Mouse (Mus musculus): ENCODE data around the gene Nmrk1. TPM values are rescaled to one million over a fixed set of nuclear protein-coding genes. Genes with fewer than 3 reads are reported as not detected.
"Not testable (repeated sequence)": the region's sequence is repeated elsewhere in the genome, so short reads cannot be mapped to it uniquely, and the experiment has no call there.

The Nmrk1 gene
- 1 to 10 TPM; 3.0 to 4.8 (median 3.6) TPM for total RNA-seq (2022)

DNA sequence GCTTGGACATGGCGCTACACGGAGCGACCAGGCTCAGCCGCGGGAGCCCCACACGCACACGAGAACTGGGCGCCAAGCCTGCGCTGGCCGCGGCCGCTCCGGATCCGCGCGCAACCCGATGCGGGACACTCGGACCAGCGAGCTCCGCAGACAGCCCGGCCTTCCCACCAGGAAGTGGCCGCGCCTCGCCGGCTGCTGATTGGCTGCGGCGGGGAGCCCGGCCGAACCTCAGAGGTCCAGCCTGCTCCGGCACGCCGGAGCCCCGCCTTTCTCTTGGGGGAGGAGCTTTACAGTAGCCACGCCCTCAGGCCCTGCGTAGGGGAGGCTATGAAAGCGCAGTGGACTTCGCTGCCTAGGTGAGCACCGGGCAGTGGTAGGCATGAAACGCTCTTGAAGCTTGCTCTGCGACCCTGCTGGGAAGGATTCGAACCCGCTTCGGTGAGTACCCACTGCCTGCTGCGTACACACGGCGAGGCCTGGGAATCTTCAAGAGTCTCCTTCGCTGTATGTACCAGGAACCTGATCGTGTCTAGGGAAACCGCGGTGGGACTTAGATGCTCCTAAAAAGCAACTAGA is at the start of gene Nmrk1, which contains the start of gene Ostf1:
Nmrk1 (plus strand) TSS at position 307 of the 576 bp plus-strand sequence.
Ostf1 (minus strand) TSS at position 180 of the 576 bp plus-strand sequence.
- DNase-seq (ENCODE audit: low spot score in 2 of 2), result peak; percentile 92 to 96

DNA sequence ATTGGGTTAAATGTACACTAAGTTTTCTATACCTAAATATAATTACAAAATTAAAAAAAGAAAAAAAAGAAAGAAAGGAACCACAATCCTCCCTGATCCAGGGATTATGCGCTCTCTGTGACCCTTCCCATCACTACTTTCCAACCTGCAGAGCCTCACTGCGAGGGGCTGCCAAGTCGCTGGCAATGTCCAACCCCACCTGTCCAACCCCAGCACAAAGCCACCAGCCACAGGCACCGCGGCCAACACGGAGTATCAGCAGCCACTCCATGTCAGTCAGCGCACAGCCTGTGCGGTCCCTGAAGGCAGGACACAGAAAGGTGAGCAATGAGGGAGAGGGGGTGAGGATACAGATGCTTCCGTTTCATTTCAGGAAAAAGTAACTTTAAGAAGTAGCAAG is 49.5 kb upstream of the Nmrk1 start:
- DNase-seq (ENCODE audit: low spot score in 2 of 2), result no peak

DNA sequence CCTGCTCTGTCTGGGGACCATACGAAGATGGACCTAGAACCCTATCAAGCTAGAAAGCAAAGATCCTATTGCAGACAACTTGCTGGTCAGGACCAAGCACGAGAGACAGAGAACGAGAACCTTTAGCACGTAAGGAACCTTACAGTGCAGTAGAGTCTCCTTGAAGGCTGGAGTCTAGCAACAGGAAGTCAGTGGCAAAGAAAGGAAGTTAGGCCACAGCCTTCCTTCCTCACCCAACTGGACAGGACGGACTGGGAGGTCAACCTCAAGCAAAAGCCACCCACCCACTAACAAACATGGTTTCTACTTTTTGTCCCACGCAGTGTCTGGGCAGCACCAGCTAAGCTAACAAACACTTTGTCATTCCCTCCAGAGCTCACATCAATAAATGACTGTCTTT is 48.9 kb upstream of the Nmrk1 start:
- no peak for DNase-seq (ENCODE audit: low spot score in 2 of 2)

DNA sequence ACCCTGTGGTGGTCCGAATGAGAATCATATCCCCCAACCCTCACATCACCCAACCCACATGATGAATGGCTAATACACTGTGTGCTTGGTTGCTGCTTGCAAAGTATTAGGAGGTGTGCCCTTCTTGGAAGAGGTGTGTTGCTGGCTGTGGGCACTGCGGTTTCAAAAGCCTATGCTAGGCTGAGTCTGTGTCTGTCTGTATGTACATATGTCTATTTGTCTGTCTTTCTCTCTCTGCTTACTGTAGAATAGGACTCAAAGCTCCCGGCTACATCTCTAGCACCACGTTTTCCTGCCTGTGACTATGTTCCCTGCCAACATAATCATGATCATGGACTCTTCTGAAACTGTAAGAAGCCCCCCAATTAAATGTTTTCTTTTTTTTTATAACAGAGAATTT is 48.0 kb upstream of the Nmrk1 start:
- no peak for DNase-seq (ENCODE audit: low spot score in 2 of 2)

DNA sequence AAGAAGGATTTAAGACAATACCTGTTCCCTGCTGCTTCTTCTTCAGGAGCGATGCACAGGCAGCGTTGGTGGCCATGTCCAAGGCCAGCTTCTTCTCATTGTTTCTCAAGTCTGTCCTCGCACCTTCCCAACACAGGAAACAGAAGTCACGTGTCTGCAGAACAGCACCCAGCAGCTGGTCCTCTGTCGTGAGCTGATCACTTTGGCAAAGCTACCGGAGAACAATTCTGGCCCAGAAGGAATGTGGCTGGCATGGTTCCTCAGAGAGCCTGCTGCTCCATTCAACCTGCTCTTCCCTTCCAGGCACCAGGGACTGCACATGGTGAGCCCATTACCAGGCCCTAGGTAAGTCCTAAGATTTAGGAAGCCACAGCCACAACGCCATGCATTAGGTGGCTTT is 47.1 kb upstream of the Nmrk1 start:
- DNase-seq (ENCODE audit: low spot score in 2 of 2), result no peak

DNA sequence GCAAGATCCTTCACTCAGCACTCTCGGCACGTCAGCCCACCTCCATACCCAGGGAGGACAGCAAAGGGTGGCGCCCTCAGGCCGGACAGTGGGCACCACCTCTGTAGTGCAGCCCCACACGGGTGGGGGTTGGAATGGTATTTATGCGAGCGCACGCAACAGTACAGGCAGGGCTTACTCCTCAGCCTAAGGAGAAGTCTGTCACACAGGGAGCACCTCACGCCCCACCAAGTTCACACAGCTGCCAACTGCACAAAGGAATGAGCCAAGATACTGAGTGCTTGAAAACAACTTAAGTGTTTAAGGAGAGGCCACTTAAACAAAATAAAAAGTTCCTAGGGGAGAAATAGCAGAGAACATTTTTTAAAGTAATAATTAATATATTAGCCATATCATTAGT is 44.6 kb upstream of the Nmrk1 start:
- DNase-seq (ENCODE audit: low spot score in 2 of 2), result no peak

DNA sequence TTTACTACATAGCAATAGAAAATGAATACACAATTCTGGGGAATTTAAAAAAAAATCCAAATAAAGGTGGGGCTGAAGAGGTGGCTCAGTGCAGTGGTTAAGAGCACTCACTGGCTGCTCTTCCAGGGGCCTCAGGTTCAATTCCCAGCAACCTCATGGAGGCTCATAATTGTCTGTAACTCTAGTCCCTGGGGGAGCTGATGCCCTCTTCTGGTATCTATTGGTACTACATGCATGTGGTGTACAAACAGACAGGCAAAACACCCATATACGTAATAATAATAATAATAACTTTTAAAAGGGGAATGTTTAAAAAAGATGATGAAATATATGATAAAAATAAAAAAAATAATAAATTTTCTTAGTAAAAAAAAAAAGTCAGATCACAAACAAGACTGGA is 43.5 kb upstream of the Nmrk1 start:
- no peak for DNase-seq (ENCODE audit: low spot score in 2 of 2)

DNA sequence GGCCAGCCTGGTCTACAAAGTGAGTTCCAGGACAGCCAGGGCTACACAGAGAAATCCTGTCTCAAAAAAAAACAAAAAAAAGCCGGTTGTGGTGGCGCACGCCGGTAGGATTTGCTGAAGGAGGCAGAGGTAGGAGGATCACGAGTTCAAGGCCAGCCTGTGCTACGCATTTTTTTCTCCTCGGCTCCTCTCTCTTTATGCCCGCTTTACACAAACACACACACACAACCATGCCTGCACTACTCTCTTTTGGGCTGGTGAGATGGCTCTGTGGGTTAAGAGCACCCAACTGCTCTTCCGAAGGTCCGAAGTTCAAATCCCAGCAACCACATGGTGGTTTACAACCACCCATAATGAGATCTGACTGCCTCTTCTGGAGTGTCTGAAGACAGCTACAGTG is 42.9 kb upstream of the Nmrk1 start:
- not testable (repeated sequence) for DNase-seq (ENCODE audit: low spot score in 2 of 2)

DNA sequence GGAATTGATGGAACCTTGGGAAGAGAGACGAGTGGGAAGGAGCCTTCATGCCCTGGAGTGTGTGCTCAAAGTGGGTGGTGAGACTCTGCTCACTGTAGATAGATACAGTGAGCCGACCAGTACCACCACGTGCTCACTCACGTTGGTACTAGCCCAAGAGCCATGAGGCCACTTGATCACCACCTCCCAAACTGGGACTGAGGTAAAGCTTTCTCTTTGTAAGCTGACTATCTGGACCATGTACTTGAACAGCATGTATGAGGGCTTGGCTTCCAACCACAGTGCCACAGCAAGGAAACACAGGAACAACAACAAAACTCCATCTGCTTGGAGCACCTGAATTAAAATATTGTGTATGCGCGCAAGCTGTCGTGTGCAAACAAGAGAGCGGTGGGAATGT is 42.5 kb upstream of the Nmrk1 start:
- DNase-seq (ENCODE audit: low spot score in 2 of 2), result no peak

DNA sequence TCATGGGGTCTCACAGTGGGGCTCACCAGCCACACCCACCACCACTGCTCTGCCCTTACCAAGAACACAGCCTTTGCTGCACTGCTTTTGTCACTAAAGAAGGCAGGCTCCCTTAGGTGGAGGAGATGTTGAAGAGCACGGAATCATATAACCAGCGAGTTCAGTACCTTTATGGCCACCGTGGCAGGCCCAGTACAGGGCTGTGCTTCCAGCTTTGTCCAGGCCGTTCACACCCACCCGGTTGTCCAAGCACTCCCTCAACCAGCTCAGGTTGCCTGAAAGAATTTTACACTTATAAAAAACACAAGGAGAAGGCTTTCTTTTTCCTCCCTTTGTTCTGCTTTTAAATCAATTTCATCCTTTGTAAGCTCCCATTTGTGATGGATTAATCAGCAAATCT is 41.5 kb upstream of the Nmrk1 start:
- DNase-seq (ENCODE audit: low spot score in 2 of 2), result no peak

DNA sequence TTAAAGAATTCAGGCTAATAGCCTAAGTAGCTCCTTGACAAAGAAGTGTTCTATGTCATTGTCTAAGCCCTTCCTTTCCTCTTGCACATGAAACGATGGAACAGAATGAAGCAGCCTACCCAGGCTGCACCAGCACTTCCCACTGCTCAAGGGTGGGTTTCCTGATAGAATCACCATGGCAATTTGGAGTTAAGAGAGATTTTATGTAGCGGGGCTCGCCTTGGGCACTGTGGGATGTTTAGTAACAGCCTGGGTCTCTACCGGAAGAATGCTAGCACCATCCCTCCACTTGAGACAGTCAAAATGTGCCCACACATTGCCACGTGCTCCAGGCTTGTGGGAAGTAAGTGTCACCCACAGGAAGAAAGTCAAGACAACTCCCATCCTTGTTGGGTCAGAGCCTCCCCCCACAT is 40.8 kb upstream of the Nmrk1 start:
- DNase-seq (ENCODE audit: low spot score in 2 of 2), result no peak

DNA sequence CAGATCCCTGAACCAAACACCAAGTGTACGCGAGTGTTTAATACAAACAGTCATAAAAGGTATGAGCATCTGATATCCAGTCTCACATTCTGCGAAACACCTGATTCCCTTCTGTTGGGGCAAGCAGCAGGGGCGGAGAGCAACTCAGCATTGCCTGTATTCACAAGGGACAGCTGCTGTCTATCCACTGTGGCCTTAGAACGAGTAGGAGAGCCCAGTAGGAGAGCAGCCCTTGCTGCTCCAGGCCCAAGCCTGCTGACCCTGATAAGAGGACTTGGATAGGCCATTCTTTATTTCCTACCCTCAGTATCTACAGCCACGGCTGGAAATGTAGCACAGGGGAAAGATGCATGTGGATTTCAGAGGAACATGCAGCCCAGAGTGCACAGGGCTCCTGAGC is 38.8 kb upstream of the Nmrk1 start:
- no peak for DNase-seq (ENCODE audit: low spot score in 2 of 2)

DNA sequence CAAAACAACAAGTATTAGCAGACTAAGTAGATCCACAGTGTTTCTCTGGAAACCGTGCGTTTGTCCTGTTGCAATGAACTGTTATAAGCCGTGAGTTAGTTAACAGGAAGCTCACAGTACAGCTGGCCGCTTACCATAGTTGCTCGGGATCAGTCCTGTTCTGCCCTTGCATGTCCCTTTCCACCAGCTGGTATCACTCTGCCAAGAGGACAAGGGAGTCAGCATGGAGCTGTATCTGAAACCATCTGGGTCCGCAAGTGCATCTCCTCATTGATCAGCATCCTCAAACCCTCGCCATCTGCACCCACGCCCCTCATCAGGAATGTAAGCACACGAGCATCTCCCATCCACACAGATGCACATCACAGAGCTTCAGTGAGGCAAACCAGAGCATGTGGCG is 38.0 kb upstream of the Nmrk1 start:
- no peak for DNase-seq (ENCODE audit: low spot score in 2 of 2)

DNA sequence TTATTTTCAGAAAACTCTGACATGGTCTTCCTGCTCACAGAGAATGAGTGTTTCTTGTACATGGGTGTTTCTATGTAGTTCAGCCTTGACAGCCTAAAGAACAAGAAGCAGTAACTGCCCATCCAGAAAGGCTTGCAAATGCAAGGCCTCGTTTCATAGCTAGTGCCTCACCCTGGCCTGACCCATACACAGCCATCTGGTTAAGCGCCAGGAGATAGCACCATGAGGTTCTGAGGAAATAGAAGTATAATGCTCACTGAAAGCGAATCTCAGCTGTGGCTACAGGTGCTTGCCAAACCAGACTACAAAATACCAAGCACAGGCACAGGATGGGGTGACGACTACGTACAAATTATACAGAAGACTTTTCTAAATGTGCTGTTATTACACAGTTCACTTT is 34.9 kb upstream of the Nmrk1 start:
- no peak for DNase-seq (ENCODE audit: low spot score in 2 of 2)

DNA sequence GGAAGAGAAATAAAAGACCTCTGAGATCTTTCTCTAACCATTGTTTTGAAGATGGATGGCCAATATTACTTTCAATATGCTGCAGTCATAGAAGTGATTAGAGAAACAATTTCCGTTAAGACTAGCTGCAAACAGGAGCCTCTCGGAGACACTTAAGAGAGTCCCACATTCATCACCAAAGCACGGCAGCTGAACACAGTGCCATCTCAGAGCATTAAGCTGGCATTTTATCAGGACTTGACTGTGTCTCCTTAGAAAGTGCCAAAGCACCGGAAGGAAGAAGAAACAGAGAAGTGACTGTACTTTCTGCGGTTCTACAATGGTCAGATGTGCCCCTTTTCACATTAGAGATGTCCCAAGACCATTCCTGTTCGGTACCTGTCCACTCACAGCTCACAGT is 34.0 kb upstream of the Nmrk1 start:
- DNase-seq (ENCODE audit: low spot score in 2 of 2), result no peak

DNA sequence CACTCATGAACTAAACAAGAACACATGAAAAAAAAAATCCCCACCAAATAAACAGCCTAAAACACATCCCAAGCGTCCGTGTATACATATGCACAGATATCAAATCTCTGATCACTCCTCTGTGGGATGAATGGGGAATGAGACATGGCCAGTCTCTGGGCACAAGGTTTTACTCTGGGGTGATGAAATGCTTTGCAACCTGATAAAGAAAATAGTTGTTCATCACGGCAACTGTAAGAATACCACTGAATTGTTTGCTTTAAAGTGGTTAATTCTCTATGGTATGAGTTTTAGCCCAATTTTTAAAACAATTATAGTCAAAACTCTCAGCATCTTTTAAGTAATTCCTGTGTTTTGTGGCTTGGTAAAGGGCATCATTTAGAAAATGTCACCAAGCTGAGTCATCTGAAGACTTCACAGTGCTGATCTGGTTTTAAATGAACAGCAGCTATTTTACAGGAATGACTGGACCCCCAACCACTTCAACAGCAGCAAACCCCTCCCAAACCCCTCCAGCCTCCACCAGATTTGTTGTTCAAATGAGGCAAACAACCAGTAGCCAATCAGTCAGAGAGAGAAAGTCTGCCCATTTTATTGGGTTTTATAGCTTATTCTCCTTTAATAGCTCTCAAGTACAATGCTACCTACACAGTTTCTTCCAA is 33.4 kb upstream of the Nmrk1 start:
- DNase-seq (ENCODE audit: low spot score in 2 of 2), result no peak

DNA sequence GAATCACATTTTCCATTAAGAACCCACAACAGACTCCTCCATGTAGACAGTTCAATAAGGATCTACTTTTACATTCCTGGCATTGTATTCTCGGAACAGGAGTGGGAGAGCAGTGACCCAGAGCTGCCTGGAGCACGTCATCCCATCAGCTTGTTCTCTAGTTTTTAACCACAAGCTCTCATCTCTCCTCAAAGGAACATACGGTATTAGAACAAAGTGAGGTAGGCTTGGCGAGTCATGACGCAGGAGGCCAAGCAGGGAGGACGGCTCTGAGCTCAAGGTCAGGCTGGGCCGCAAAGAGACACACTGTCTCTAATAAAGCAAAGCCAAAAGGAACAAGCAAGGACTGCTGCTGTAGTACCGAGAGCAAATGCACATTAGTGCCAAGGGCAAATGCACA is 32.7 kb upstream of the Nmrk1 start:
- no peak for DNase-seq (ENCODE audit: low spot score in 2 of 2)

DNA sequence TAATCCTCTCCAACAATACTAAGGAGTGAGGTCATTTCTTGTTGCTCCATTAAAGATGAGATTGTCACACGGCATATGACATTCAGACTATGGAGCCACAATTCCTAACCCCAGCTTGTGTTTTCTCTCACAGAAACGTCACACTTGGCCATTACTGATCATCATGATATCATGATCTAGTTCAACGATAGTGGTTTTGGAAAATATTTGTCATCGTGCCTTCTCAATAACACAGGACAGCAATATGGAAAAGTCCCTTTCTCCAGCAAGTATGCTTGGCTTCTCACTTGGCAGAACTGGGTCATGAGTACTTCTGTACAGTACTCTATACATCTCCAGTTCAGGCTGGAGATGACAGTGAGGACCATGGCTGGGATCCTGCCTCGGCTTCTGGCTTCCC is 32.1 kb upstream of the Nmrk1 start:
- no peak for DNase-seq (ENCODE audit: low spot score in 2 of 2)

DNA sequence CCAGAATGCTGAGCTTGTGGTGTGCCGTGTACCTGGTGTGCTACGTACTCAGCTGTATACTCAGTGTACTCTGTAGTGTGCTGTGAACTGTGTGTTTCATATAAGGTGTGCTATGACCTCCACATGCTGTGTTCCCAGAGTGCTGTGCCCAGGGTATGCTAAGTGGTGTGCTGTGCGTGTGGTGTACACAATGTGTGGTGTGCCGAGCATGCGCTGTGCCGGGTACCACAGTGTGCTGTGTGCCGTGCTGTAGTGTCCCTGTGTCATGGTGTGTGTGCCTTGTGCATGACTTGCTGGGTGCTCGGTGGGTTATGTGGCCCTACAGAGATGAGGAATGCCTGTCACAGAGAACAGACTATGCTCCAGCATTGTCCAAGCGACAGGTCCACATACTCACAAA is 31.1 kb upstream of the Nmrk1 start:
- DNase-seq (ENCODE audit: low spot score in 2 of 2), result no peak

DNA sequence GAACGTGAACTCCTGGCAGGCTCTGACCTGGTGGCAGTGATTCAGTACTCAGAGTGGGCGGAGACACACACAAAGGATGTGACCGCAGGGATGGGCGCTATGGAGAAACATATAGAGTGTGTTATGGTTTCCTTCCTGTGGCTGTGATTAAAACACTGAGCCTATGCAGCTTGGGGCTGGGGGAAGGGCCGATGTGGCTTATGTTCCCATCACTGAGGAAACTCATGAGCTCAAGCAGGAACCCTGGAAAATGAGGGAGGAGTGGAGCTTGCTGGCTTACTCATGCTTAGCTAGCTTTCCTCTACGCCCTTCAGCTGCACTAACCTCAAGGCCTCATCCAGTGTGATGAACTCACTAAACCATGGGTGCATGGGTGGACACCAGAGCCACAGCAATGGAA is 28.7 kb upstream of the Nmrk1 start:
- no peak for DNase-seq (ENCODE audit: low spot score in 2 of 2)

DNA sequence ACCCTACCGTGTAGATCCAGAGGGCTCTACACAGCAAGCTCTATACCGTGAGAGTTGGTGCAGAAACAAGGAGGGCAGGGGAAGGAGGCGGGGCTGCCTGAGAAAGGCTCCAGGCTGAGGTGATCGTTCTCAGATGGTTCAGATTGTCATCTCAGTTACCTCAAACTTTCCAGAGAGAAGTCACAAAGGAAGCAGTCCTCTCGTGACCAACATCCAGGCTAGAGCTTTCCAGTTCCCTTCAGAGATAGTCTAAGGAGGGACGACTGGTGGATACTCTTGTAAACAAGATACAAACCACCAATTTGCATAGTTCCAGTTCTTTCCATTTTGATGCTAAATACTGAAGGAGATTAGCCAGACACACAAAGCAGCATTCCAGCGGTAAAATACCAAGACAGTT is 23.8 kb upstream of the Nmrk1 start:
- no peak for DNase-seq (ENCODE audit: low spot score in 2 of 2)

DNA sequence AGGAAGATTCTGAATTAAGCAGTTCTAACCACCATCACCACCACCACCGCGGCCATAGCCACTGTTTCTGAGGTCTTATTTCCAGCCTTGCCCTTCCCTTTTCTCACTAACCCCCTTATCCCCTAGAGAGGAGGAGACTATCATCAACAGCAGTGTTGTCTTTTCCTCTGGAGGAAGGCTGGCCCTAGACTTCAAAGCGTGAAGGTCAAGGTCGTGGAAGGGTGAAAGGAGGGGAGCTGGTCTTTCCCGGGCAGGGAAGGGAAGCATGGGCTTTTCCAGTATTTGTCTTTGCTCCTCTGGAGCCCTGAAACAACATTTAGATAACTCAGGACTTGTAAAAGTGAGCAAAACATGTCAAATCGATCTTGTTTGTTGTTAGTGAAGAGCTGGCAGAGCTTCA is 22.8 kb upstream of the Nmrk1 start:
- no peak for DNase-seq (ENCODE audit: low spot score in 2 of 2)

DNA sequence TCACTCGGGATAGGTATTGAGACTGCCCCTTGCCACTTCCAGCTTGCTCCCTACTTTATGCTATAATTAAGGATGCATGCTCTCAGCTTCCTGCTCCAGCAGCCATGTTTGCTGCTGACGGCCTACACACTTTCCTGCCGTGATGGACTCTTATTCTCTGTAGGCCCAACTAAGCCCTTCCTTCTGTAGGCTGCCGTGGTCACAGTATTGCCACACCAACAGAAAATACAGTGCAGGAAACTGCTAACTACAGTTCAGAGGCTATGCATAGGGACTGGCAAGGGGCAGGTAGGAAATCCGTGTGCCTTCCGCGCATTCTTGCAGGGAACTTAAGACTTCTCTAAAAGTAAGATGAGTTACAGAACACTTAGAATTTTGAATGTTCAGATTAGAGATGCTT is 17.4 kb upstream of the Nmrk1 start:
- no peak for DNase-seq (ENCODE audit: low spot score in 2 of 2)

All from gastrocnemius, adult 8-10 months (tissue).